Mouse (Mus musculus) heart, adult 18-20 months (tissue): Measurements from ENCODE around the gene Pycr1. TPM values are rescaled to one million over a fixed set of nuclear protein-coding genes. Genes with fewer than 3 reads are reported as not detected.
A peak's percentile ranks its signal among the peaks of the same experiment; 100 is the strongest.

Experiments
- DNase-seq, 2 experiments: peaks; one replicate each; pipeline ENCODE4 v3.0.0; 2021 to 2022; ENCODE audit warnings: mixed read lengths in 1 of 2
- microRNA-seq, 2 experiments: library from miRNA; unstranded; fragments of <30 nt; microRNA quantifications; one replicate each; pipeline ENCODE4 v1.2.0; 2022
- total RNA-seq, 2 experiments: library from RNA; stranded (reverse); gene quantifications; 2 replicates each; pipeline ENCODE4 v1.2.3; 2021

Pycr1 gene
- total RNA-seq, 2 experiments from 2014 or later, result 1.1 to 1.3 TPM

DNA sequence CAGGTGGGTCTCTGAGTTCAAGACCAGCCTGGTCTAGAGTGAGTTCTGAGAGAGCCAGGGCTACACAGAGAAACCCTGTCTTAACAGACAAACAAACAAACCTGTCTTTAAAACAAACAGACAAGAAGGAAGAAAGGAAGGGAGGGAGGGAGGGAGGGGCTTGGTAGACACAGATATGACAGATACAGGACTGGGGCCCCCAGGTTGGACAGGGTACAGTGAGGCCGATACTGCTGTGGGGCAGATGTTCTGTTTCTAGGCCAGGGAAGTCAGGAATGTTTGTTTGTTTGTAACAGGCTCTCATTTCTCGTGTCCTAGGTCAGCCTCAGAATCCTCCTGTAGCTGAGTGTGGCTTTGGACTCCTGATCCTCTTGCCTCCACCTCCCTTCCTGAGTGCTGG lies 40.0 kb downstream of the Pycr1 start:
- DNase-seq, result no peak

DNA sequence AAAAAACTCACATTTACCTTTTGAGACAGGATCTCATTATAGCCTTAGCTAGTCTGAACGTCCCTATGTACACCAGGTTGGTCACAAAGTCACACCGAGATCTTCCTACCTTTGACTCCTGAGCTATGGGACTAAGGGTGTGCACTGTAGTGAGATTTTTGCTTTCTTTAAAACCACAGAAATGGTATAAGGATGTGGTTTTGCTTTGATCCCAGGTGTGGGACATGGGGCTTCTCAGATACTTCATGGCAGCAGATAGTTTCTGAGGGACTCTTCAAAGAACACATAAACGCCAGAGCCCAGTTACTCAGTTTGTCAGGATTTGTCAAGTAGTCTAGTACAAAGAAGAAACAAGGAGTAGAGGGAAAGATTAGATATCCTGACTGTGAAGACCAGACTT lies 42.9 kb downstream of the Pycr1 start:
- DNase-seq, result no peak

DNA sequence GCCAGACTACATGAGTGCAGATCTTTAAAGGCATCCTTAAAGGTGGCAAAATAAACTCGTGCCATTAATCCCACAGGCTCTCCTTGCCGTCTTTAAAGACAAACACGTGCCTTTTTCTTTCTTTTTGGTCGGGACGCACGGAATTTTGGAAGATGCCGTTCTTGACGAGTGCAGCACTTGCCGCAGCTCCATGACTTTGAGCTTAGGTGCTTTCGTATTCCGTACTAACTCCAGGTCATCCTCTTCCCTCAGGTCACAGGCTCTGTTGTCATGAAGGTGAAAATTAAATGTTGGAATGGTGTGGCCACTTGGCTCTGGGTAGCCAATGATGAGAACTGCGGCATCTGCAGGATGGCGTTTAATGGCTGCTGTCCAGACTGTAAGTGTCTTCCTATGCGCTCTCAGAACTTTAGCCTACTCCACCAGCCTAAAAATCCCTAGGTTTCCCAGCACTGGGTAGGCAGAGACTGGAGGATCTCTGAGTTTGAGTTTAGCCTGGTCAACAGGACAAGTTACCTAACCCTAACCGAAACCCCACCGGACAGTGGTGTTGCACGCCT lies 44.5 kb downstream of the Pycr1 start:
- DNase-seq, result no peak

DNA sequence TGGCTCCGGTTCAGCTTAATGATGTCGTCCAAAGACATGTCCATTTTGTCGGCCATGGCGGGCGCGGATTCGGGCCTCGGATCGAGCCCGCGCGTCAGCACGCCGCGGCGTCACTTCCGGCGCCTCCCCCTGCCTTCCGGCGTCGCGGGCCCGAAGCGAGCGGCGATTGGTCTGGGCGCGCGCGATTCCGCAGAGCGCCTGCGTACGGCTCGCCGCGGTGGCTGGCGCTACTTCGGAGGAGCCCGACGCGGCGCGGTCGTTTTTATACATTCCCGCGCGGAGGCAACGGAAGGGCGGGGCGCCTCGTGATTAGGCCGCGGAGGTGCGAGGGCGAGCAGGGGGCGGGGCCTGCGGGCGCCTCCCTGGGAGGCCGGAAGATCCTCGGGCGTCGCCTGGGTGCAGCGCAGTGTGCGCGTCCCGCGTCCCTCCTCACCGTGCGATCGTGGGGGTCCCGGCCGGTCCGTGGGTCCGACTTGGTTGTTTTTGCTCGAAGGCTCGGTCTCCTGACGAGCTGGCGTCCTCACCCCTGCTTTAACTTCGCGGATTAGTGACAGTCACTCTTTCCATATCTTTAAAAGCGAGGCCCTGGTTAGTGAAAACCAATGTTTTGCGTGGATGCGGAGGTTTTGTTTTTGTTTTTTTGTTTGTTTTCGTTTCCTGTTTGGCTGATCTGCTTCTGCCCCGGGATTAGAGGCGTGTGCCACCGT lies 45.1 kb downstream of the Pycr1 start, which contains the start of the genes Alyref and Anapc11:
Alyref (minus strand) TSS at position 83 of the 707 bp plus-strand sequence.
Anapc11 (plus strand) TSS at position 139 of the 707 bp plus-strand sequence.
- peak; percentile 94 to 95 for DNase-seq

DNA sequence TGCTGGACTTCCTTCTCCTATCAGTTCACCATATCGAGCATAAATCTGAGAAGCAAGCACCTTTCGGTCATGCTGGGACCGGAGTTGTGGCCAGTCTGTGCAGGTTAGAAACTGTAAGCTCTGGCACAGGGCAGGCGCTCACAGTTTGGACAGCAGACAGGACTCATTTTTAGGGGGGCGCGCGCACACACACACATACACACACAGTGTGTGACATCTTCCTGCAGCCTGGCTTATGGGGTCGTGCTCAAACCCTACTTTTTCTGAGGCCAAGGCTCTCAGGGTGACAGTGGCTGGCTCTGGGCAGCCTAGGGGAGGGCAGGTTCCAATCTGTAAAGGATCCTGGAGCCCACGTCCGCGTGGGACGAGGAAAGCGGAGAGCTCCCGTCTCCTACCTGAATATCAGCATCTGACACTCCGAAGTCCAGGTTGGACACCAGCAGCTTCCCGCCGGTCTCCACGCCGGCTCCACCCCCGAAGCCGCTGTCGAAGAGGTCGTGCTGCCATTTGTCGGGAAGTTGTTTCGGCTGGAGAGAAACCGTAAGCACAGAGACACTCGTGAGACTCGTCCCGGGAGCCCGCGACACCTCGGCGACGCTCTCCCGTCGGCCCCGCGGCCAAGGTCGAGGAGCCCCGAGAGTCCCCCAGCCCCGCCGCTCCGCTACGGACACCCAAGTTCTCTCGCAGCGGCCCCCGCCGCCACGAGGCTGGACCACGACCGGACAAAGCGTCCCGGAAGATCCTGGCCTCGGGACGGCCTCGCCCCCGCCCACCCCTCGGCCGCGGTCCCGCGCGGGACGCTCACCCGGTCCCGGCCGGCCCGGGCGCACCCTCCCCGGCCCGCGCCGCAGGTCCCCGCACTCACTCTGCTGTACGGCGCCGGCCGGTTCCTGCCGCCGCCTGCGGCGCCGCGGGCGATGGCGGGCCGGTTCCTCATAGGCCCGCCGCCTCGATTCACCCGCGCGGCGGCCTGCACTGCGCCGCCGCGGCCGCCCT lies 46.0 kb downstream of the Pycr1 start:
- peak in 1 of 2 experiments; percentile 30 for DNase-seq

DNA sequence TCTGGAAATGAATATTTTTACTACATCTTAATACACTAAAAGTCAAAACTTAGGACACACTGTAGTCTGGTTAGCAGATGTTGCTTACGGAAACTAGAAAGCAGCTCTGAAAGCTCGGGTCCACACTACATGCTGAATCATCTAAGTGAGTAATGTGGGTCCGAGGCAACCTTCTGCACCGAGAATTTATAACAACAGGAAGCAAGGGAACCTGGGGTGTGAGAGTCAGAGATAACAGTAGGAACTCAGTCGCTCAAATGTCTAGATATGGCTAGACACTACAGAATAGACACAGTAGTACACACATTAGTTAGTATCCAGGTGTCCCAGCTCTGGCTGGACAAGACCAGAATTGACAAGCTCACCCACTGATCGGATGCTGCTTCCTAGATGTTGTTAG lies 55.0 kb downstream of the Pycr1 start:
- DNase-seq, result no peak

Small RNA genes within 50 kb of the gene (microRNA-seq; reads per million reads assigned to microRNA genes)
- 0 to 0.27 reads per million in 2 experiments for gene Mir6936

Other genes with a start within 250 kb of the Pycr1 start
- gene Nploc4, start 206.1 kb downstream of the Pycr1 start, total RNA-seq, result 10 to 100 TPM; 62.0 to 65.2 TPM
- gene Tspan10, start 201.1 kb downstream of the Pycr1 start, total RNA-seq, result 1 to 10 TPM; 1.0 to 2.3 TPM
- under 1 TPM in 1 of 2 experiments, not detected in 1; 0.57 TPM for gene Pde6g, start 190.3 kb downstream of the Pycr1 start, total RNA-seq
- gene Oxld1, start 185.7 kb downstream of the Pycr1 start, total RNA-seq, result 10 to 100 TPM; 58.1 to 70.3 TPM
- 1 to 10 TPM; 6.0 to 7.3 TPM for gene Ccdc137, start 185.7 kb downstream of the Pycr1 start, total RNA-seq
- 10 to 100 TPM; 10.1 to 12.0 TPM for gene Arl16, start 176.2 kb downstream of the Pycr1 start, total RNA-seq
- gene Mrpl12, start 159.2 kb downstream of the Pycr1 start, total RNA-seq, result 100 to 1,000 TPM; 245 to 267 TPM
- 10 to 100 TPM; 15.4 to 15.9 TPM for gene Slc25a10, start 151.9 kb downstream of the Pycr1 start, total RNA-seq
- gene Gcgr, start 113.1 kb downstream of the Pycr1 start, total RNA-seq, result under 1 TPM; 0.93 to 0.94 TPM
- 10 to 100 TPM; 39.1 to 44.1 TPM for gene Mcrip1, start 94.0 kb downstream of the Pycr1 start, total RNA-seq
- under 1 TPM in 1 of 2 experiments, not detected in 1; 0.35 TPM for gene Ppp1r27, start 92.6 kb downstream of the Pycr1 start, total RNA-seq
- 100 to 1,000 TPM; 230 TPM for gene P4hb, start 70.5 kb downstream of the Pycr1 start, total RNA-seq
- gene Arhgdia, start 62.1 kb downstream of the Pycr1 start, total RNA-seq, result 100 to 1,000 TPM; 133 to 144 TPM
- 10 to 100 TPM; 44.1 to 46.9 TPM for gene Alyref, start 45.4 kb downstream of the Pycr1 start, total RNA-seq
- 10 to 100 TPM; 84.4 to 89.0 TPM for gene Anapc11, start 45.3 kb downstream of the Pycr1 start, total RNA-seq
- gene Npb, start 35.3 kb downstream of the Pycr1 start, total RNA-seq, result not detected
- 10 to 100 TPM; 47.2 to 51.2 TPM for gene Pcyt2, start 25.8 kb downstream of the Pycr1 start, total RNA-seq
- gene Sirt7, start 18.5 kb downstream of the Pycr1 start, total RNA-seq, result 1 to 10 TPM; 6.9 to 8.9 TPM
- gene Mafg, start 10.2 kb downstream of the Pycr1 start, total RNA-seq, result 10 to 100 TPM; 33.7 to 35.7 TPM
- 10 to 100 TPM; 77.0 to 81.2 TPM for gene Myadml2, start 4.4 kb upstream of the Pycr1 start, total RNA-seq
- under 1 TPM in 1 of 2 experiments, not detected in 1; 0.33 TPM for gene Notum, start 17.4 kb upstream of the Pycr1 start, total RNA-seq
- gene Aspscr1, start 29.2 kb upstream of the Pycr1 start, total RNA-seq, result 10 to 100 TPM; 28.5 to 31.3 TPM
- 10 to 100 TPM; 32.5 to 34.2 TPM for gene Cenpx, start 70.0 kb upstream of the Pycr1 start, total RNA-seq
- 1 to 10 TPM; 3.8 to 4.3 TPM for gene Lrrc45, start 70.2 kb upstream of the Pycr1 start, total RNA-seq
- 1 to 10 TPM; 1.1 to 1.3 TPM for gene Rac3, start 77.7 kb upstream of the Pycr1 start, total RNA-seq
- 10 to 100 TPM; 16.6 to 16.7 TPM for gene Dcxr, start 83.5 kb upstream of the Pycr1 start, total RNA-seq
- 10 to 100 TPM; 20.9 to 82.2 TPM for gene Cbr2, start 88.3 kb upstream of the Pycr1 start, total RNA-seq
- gene Hmga1b, start 119.0 kb upstream of the Pycr1 start, total RNA-seq, result 10 to 100 TPM; 23.6 to 49.8 TPM
- 10 to 100 TPM; 11.4 to 11.5 TPM for gene Rfng, start 140.4 kb upstream of the Pycr1 start, total RNA-seq
- 10 to 100 TPM; 54.8 to 55.9 TPM for gene Gps1, start 140.5 kb upstream of the Pycr1 start, total RNA-seq
- gene Dus1l, start 152.6 kb upstream of the Pycr1 start, total RNA-seq, result 10 to 100 TPM; 22.4 to 30.3 TPM
- 100 to 1,000 TPM in 1 of 2 experiments, 10 to 100 TPM in 1; 41.4 to 258 TPM for gene Fasn, start 180.8 kb upstream of the Pycr1 start, total RNA-seq